Mouse (Mus musculus) kidney, embryonic 14.5 days (tissue): ENCODE measurements around the gene Eva1b. TPM values are rescaled to one million over a fixed set of nuclear protein-coding genes. Genes with fewer than 3 reads are reported as not detected.

Source experiments
- ATAC-seq: fragments of 200-750 bp; cut with Nextera tagmentation; 2 replicates; pipeline ENCODE4 v1.8.0; 2017; ENCODE audit warnings: moderate number of reproducible peaks, mild to moderate bottlenecking, moderate TSS enrichment, moderate library complexity; ENCODE audit not compliant: low FRiP score, low TSS enrichment
- H3K27ac ChIP-seq: fragments of 300-500 bp; sonication (generic); 2 replicates; pipeline ENCODE4 v1.5.1; 2014; ENCODE audit warnings: low read depth, mild to moderate bottlenecking, low read length, moderate library complexity, mixed read lengths
- H3K27me3 ChIP-seq: fragments of 300-500 bp; sonication (generic); 2 replicates; pipeline ENCODE4 v1.6.1; 2014; ENCODE audit warnings: mild to moderate bottlenecking, low read length; ENCODE audit not compliant: control insufficient read depth, insufficient read depth
- H3K36me3 ChIP-seq: fragments of 300-500 bp; sonication (generic); 2 replicates; pipeline ENCODE4 v1.6.1; 2014; ENCODE audit warnings: low read length, mixed read lengths; ENCODE audit not compliant: control insufficient read depth, insufficient read depth
- H3K4me1 ChIP-seq: fragments of 300-500 bp; sonication (generic); 2 replicates; pipeline ENCODE4 v1.6.1; 2014; ENCODE audit warnings: low read length, mixed read lengths; ENCODE audit not compliant: control insufficient read depth, insufficient read depth
- H3K4me2 ChIP-seq: fragments of 300-500 bp; sonication (generic); replicated peaks from 2 replicates; pipeline ENCODE4 v1.6.1; 2014; ENCODE audit warnings: low read depth, mild to moderate bottlenecking, low read length
- H3K4me3 ChIP-seq: fragments of 300-500 bp; sonication (generic); 2 replicates; pipeline ENCODE4 v1.5.1; 2014; ENCODE audit warnings: mild to moderate bottlenecking, low read length
- H3K9ac ChIP-seq: fragments of 300-500 bp; sonication (generic); 2 replicates; pipeline ENCODE4 v1.6.1; 2014; ENCODE audit warnings: low read depth, mild to moderate bottlenecking, low read length, moderate library complexity
- H3K9me3 ChIP-seq: fragments of 300-500 bp; sonication (generic); 2 replicates; pipeline ENCODE4 v1.6.1; 2016; ENCODE audit warnings: low read length; ENCODE audit not compliant: control insufficient read depth
- WGBS: fragments of 180-500 bp; shearing (Covaris S2); extraction: QIAGEN DNeasy Blood & Tissue Kit; methylation state at CpG from one replicate; pipeline ENCODE4 v1.1.7; 2014; 5-methylcytosine and 5-hydroxymethylcytosine counted together
- polyA plus RNA-seq: library from polyadenylated mRNA; unstranded; fragments of >200 nt; fragmentation: Nextera tagmentation; extraction: Ambion mirVana; gene quantifications from 2 replicates; pipeline ENCODE4 v1.2.1, GENCODE M21; 2014

Gene Eva1b
- polyA plus RNA-seq, 1 experiment from 2014 or later = 96.1 TPM

- 0 out of 2 replicates have a peak, but pooled peaks cover 3% of the 10 kb centered on the region for H3K4me1 ChIP-seq
- no peaks in the 10 kb centered on the region for H3K27me3 ChIP-seq
- no peak for ATAC-seq
- no peak overlapping the region for H3K27ac ChIP-seq
- 82% methylated on average over 8 of the region's 8 CpGs for WGBS
- no peak overlapping the region for H3K9ac ChIP-seq
- peaks cover 2% of the 10 kb centered on the region for H3K36me3 ChIP-seq
- no peak overlapping the region for H3K4me2 ChIP-seq
- H3K9me3 ChIP-seq = peaks cover 4% of the 10 kb centered on the region
- no peak overlapping the region for H3K4me3 ChIP-seq
These were observed 30.4 kb upstream of the Eva1b start for GRCm38 (mm10) chr4:126117116-126117515.

DNA sequence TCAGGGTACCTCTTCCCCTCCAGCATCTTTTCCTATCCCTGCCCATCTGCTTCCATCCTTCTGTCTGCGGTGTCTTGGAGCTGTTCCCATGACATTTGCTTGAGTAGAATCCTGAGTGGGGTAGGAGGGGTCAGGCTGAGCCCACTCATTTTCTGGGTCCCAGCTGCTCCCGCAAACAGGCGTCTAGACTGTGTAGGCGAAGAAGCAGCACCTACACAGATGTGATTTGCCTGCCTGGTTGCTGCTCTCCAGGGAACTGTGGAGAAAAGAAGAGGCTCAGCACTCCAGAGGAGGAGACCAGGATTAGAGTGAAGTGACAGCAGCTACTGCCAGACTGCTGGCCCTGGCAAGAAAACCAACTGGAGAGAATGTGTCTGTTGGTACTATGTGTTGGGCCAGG lies 28.9 kb upstream of the Eva1b start:
- ATAC-seq = no peak
- Histone ChIP-seq H3K9me3 (peaks cover 4% of the 10 kb centered on the region), H3K27ac (no peak overlapping the region), H3K36me3 (peaks cover 3% of the 10 kb centered on the region), H3K4me1 (0 out of 2 replicates have a peak, but pooled peaks cover 3% of the 10 kb centered on the region), H3K27me3 (no peaks in the 10 kb centered on the region), H3K4me3 (no peak overlapping the region), H3K9ac (no peak overlapping the region), H3K4me2 (no peak overlapping the region)
- WGBS = 84% methylated on average over 4 of the region's 4 CpGs

DNA sequence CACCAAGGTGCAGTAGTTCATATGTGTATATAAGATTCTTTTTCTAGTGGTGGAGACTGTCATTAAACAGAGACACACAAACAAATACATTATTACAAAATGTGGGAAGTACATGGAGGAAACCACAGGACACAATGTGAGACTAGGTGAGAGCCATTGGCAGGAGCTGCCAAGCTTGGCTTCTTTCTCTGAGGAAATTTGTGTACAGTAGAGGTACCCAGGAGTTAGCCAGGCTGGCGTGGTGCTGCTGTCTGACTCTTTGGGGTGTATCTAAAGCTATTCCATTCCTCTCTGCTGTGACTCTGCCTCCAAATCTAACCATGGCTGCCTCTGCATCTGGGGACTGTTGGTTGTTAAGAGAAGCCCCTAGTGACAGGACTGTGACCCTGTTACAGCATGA lies 28.5 kb upstream of the Eva1b start:
- Histone ChIP-seq H3K27me3 (no peaks in the 10 kb centered on the region), H3K9me3 (peaks cover 4% of the 10 kb centered on the region), H3K4me1 (0 out of 2 replicates have a peak, but pooled peaks cover 3% of the 10 kb centered on the region), H3K27ac (no peak overlapping the region), H3K9ac (no peak overlapping the region), H3K4me2 (no peak overlapping the region), H3K36me3 (peaks cover 7% of the 10 kb centered on the region), H3K4me3 (no peak overlapping the region)
- no peak for ATAC-seq
- 94% methylated on average over 1 of the region's 1 CpGs for WGBS

DNA sequence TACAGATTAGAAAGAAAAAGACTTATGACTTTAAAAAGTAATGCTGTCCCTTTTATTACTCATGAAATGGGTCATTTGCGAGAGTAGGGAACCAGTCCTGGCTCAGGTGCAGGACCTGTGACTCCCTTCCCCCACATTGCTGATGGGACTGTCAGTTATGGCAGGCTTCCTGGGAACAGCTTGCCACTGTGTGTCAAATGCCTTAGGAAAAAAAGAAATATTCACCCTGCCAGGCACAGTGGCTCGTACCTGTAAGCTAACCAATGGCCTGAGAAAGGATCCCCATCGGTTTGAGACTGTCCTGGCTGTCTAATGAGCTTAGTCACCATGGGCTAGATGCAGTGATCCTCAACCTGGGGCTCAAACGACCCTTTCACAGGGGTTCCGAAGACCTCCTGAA lies 27.5 kb upstream of the Eva1b start:
- H3K36me3 ChIP-seq = peaks cover 17% of the 10 kb centered on the region
- no peak overlapping the region for H3K9ac ChIP-seq
- no peak overlapping the region for H3K4me3 ChIP-seq
- H3K4me2 ChIP-seq = no peak overlapping the region
- H3K4me1 ChIP-seq = 0 out of 2 replicates have a peak, but pooled peaks cover 3% of the 10 kb centered on the region
- no peaks in the 10 kb centered on the region for H3K27me3 ChIP-seq
- 79% methylated on average over 5 of the region's 5 CpGs for WGBS
- H3K9me3 ChIP-seq = peaks cover 4% of the 10 kb centered on the region
- no peak overlapping the region for H3K27ac ChIP-seq
- no peak for ATAC-seq

DNA sequence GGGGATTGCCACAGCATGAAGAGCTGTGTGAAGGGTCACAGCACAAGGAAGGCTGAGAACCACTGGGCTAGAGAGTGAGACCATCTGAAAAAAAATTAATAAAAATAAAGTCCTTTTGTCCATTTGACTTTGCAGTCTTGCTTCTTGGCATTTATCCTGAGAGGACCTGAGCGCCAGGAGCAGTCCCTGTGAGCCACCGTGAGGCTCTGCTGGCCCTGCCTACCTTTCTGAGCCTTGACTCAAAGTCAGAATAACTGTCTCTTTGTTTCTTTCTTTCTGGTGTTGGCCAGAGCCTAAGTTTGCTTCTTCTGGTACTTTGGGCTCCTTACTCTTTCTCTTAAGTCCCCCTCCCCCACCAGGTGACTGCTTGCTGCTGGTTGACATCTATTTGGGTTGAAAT lies 27.0 kb upstream of the Eva1b start:
- Histone ChIP-seq H3K9me3 (peaks cover 4% of the 10 kb centered on the region), H3K4me2 (no peak overlapping the region), H3K4me3 (no peak overlapping the region), H3K36me3 (peaks cover 20% of the 10 kb centered on the region), H3K9ac (no peak overlapping the region), H3K4me1 (0 out of 2 replicates have a peak, but pooled peaks cover 3% of the 10 kb centered on the region), H3K27me3 (no peaks in the 10 kb centered on the region), H3K27ac (no peak overlapping the region)
- WGBS = 98% methylated on average over 2 of the region's 2 CpGs
- ATAC-seq = no peak

- Histone ChIP-seq H3K9me3 (peaks cover 4% of the 10 kb centered on the region), H3K4me1 (no peaks in the 10 kb centered on the region), H3K27ac (no peak overlapping the region), H3K27me3 (no peaks in the 10 kb centered on the region), H3K9ac (no peak overlapping the region), H3K4me2 (no peak overlapping the region), H3K36me3 (peaks cover 40% of the 10 kb centered on the region), H3K4me3 (no peak overlapping the region)
- WGBS = 88% methylated on average over 10 of the region's 10 CpGs
- ATAC-seq = no peak
These were observed 24.1 kb upstream of the Eva1b start for GRCm38 (mm10) chr4:126123309-126124040.

GRCm38 (mm10) chr4:126130502-126130901 lies 17.0 kb upstream of the Eva1b start:
- Histone ChIP-seq H3K36me3 (peaks cover 42% of the 10 kb centered on the region), H3K4me2 (no peak overlapping the region), H3K27ac (peak overlapping the region; percentile 82), H3K27me3 (no peaks in the 10 kb centered on the region), H3K4me1 (peaks cover 31% of the 10 kb centered on the region), H3K4me3 (no peak overlapping the region), H3K9ac (no peak overlapping the region), H3K9me3 (no peaks in the 10 kb centered on the region)
- ATAC-seq = peak; percentile 75
- WGBS = 12% methylated on average over 11 of the region's 11 CpGs

DNA sequence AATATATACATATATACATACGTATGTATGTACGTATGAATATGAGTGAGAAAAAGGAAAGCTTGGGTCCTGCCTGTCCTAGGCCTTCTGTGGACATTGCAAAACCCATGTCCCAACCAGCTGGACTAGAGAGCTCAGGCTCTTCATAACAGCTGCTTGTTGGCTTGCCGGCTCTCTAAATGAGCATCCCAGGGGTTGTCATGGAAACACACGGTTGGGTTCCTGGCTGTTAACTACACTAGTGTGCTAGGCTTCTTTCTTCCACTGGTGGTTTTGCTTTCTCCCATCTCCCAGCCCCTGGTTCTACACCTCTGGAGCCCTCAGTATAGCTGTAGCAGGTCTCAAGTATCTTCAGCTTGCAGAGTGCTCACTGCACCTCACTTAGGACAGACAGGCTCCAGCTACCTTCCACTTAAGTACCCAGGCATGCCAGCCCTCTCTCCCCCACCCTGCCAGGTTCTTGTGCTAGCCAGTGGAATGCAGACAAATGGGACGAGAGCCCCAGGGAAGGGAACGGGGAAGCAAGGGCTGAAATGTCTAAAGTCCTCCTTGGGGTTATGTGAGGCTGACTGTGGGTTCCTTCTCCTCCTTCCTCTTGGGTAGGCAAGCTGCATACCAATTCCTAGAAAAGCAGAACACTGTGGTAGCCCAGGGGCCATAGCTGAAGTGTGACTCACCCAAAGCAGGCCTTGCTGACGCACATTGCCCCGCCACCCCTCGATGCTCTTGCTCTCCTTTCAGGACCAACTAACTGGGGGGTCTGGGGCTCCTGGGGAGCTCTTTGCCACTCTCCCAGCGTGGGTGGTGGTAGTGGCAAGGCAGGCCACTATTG lies 16.0 kb upstream of the Eva1b start:
- Histone ChIP-seq H3K4me1 (peaks cover 31% of the 10 kb centered on the region), H3K9me3 (no peaks in the 10 kb centered on the region), H3K9ac (no peak overlapping the region), H3K4me2 (no peak overlapping the region), H3K27me3 (no peaks in the 10 kb centered on the region), H3K27ac (peak overlapping the region; percentile 82; the same call in 1 of the 2 replicates), H3K36me3 (peaks cover 39% of the 10 kb centered on the region), H3K4me3 (no peak overlapping the region)
- peak; percentile 18; the same call in 1 of the 2 replicates for ATAC-seq
- WGBS = 61% methylated on average over 10 of the region's 10 CpGs
